Mouse (Mus musculus): ENCODE measurements around the gene Myo6. TPM values are rescaled to one million over a fixed set of nuclear protein-coding genes. Genes with fewer than 3 reads are reported as not detected.

Gene Myo6
- total and polyA plus RNA-seq, 3 experiments: 6.0 to 39.5 (median 11.0) TPM

DNA sequence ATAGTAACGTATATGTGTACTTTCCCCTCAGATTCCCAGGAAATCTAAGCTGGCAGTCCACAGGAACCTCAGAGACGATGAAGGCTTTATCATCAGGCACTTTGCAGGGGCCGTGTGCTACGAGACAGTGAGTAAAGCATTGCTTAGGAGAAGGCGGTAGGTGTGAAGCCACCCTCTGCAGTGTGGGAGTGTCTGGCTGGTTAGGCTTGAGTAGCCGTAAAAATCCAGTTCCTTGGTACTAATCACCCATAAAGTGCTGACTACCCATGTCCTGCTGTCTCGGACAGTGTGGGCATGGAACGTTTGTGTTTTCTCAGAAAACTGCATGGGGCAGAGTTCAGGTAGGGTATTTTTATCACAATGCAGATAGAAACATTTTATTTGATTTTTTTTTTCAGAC is 104.8 kb downstream of the Myo6 start:
- H3K79me2 ChIP-seq (replicated peaks; ENCODE audit: control insufficient read depth, extremely low read depth, insufficient read depth, poor library complexity, severe bottlenecking): no peaks in the 10 kb centered on the region
- H3K4me3 ChIP-seq (replicated peaks in 1 of 3; ENCODE audit: low read depth in 2 of 3, low read length in 2 of 3, poor library complexity in 1 of 3): no peak overlapping the region
- H3K27me3 ChIP-seq (replicated peaks): no peaks in the 10 kb centered on the region
- H3K4me2 ChIP-seq (ENCODE audit: insufficient read depth, low read depth, poor library complexity, severe bottlenecking): no peak overlapping the region
- peaks cover 0 to 62% of the 10 kb centered on the region in 2 experiments for H3K36me3 ChIP-seq (replicated peaks in 1 of 2; ENCODE audit: control insufficient read depth in 1 of 2, insufficient read depth in 1 of 2, low read length in 1 of 2)
- H3K4me1 ChIP-seq (ENCODE audit: control insufficient read depth in 1 of 2, insufficient read depth in 2 of 2): peaks cover 0 to 15% of the 10 kb centered on the region in 2 experiments; a peak in 2 of 4 replicates
- dilution Hi-C loops (cut with MboI; ENCODE audit: extremely low pct_ligation_motif_present, extremely low pct_unique_long_range_greater_than_20kb, low sequenced_read_pairs) (no loop called here), in situ Hi-C loops (cut with MboI; ENCODE audit: low pct_ligation_motif_present, low pct_unique_long_range_greater_than_20kb, low sequenced_read_pairs) (no loop called here)
- TF ChIP-seq TCF12 (IDR thresholded peaks at IDR 0.05; ENCODE audit: low read depth, low read length): no peak
- TF ChIP-seq MEF2A (IDR thresholded peaks at IDR 0.05; ENCODE audit: borderline replicate concordance, low read depth, low read length): no peak
- TF ChIP-seq CTCF (conservative IDR thresholded peaks at IDR 0.05 in 1 of 2, IDR thresholded peaks at IDR 0.05 in 1 of 2; ENCODE audit: low read depth in 2 of 2, low read length in 2 of 2): no peak
- TF ChIP-seq POLR2AphosphoS2 (IDR thresholded peaks at IDR 0.05; ENCODE audit: low read depth, low read length): no peak
- TF ChIP-seq EP300 (IDR thresholded peaks at IDR 0.05; ENCODE audit: low read length): no peak
- TF ChIP-seq HCFC1 (IDR thresholded peaks at IDR 0.05; ENCODE audit: low read depth, low read length): no peak
- TF ChIP-seq BHLHE40 (IDR thresholded peaks at IDR 0.05; ENCODE audit: low read depth, low read length): no peak
- TF ChIP-seq RCOR1 (conservative IDR thresholded peaks at IDR 0.05; ENCODE audit: low read depth, low read length): no peak
- TF ChIP-seq E2F4 (IDR thresholded peaks at IDR 0.05; ENCODE audit: insufficient replicate concordance, low read depth, low read length): no peak
- no peak for TF ChIP-seq POLR2A (IDR thresholded peaks at IDR 0.05; ENCODE audit: low read depth, low read length)
- TF ChIP-seq MAFK (IDR thresholded peaks at IDR 0.05; ENCODE audit: insufficient replicate concordance, low read length): no peak
- TF ChIP-seq UBTF (IDR thresholded peaks at IDR 0.05; ENCODE audit: low read depth, low read length): no peak
- no peak for TF ChIP-seq JUND (conservative IDR thresholded peaks at IDR 0.05; ENCODE audit: low read depth, low read length)
- no peak for TF ChIP-seq MAX (IDR thresholded peaks at IDR 0.05; ENCODE audit: low read length)
- TF ChIP-seq MYC (IDR thresholded peaks at IDR 0.05; ENCODE audit: low read depth, low read length): no peak
- TF ChIP-seq PAX5 (IDR thresholded peaks at IDR 0.05; ENCODE audit: low read length): no peak
- TF ChIP-seq SMC3 (IDR thresholded peaks at IDR 0.05; ENCODE audit: low read depth, low read length): no peak
- no peak for TF ChIP-seq USF1 (IDR thresholded peaks at IDR 0.05; ENCODE audit: low read depth, low read length)
- TF ChIP-seq CHD1 (IDR thresholded peaks at IDR 0.05; ENCODE audit: low read depth, low read length): no peak
- TF ChIP-seq MXI1 (IDR thresholded peaks at IDR 0.05; ENCODE audit: low read depth, low read length): no peak
- no peak overlapping the region for H3K9ac ChIP-seq (ENCODE audit: insufficient read depth, low read depth)
- H3K27ac ChIP-seq (ENCODE audit: insufficient read depth, low read depth): no peak overlapping the region
- no peaks in the 10 kb centered on the region for H3K9me3 ChIP-seq (replicated peaks; ENCODE audit: low read length)
- no peak for DNase-seq (ENCODE audit: extremely low read depth)

- dilution Hi-C loops (cut with MboI; ENCODE audit: extremely low pct_ligation_motif_present, extremely low pct_unique_long_range_greater_than_20kb, low sequenced_read_pairs): no loop called here
- no peaks in the 10 kb centered on the region for H3K79me2 ChIP-seq (replicated peaks; ENCODE audit: control insufficient read depth, extremely low read depth, insufficient read depth, poor library complexity, severe bottlenecking)
- H3K4me2 ChIP-seq (ENCODE audit: insufficient read depth, low read depth, poor library complexity, severe bottlenecking): no peak overlapping the region
- no peak for DNase-seq (ENCODE audit: extremely low read depth)
- H3K36me3 ChIP-seq (replicated peaks in 1 of 2; ENCODE audit: control insufficient read depth in 1 of 2, insufficient read depth in 1 of 2, low read length in 1 of 2): peaks cover 0 to 64% of the 10 kb centered on the region in 2 experiments
- in situ Hi-C loops (cut with MboI; ENCODE audit: low pct_ligation_motif_present, low pct_unique_long_range_greater_than_20kb, low sequenced_read_pairs): no loop called here
- H3K27me3 ChIP-seq (replicated peaks): no peaks in the 10 kb centered on the region
- H3K4me3 ChIP-seq (replicated peaks in 1 of 3; ENCODE audit: low read depth in 2 of 3, low read length in 2 of 3, poor library complexity in 1 of 3): no peak overlapping the region
- TF ChIP-seq CHD2 (IDR thresholded peaks at IDR 0.05; ENCODE audit: low read length) (no peak), MXI1 (IDR thresholded peaks at IDR 0.05; ENCODE audit: low read depth, low read length) (no peak), TCF12 (IDR thresholded peaks at IDR 0.05; ENCODE audit: low read depth, low read length) (no peak), JUND (conservative IDR thresholded peaks at IDR 0.05; ENCODE audit: low read depth, low read length) (no peak), ETS1 (conservative IDR thresholded peaks at IDR 0.05; ENCODE audit: low read depth, low read length) (no peak), E2F4 (IDR thresholded peaks at IDR 0.05; ENCODE audit: insufficient replicate concordance, low read depth, low read length) (no peak), IRF4 (IDR thresholded peaks at IDR 0.05; ENCODE audit: low read depth, low read length) (no peak), ZMIZ1 (IDR thresholded peaks at IDR 0.05; ENCODE audit: low read depth, low read length) (no peak), MEF2A (IDR thresholded peaks at IDR 0.05; ENCODE audit: borderline replicate concordance, low read depth, low read length) (no peak)
- no peak overlapping the region for H3K9ac ChIP-seq (ENCODE audit: insufficient read depth, low read depth)
- no peaks in the 10 kb centered on the region for H3K9me3 ChIP-seq (replicated peaks; ENCODE audit: low read length)
- peaks cover 0 to 15% of the 10 kb centered on the region in 2 experiments; a peak in 2 of 4 replicates for H3K4me1 ChIP-seq (ENCODE audit: control insufficient read depth in 1 of 2, insufficient read depth in 2 of 2)
- no peak overlapping the region for H3K27ac ChIP-seq (ENCODE audit: insufficient read depth, low read depth)
These were observed 108.1 kb downstream of the Myo6 start for GRCm38 (mm10) chr9:80272951-80273350.

All from CH12.LX (cell line).